Mouse (Mus musculus) midbrain, embryonic 13.5 days (tissue): ENCODE data around the gene Dnah8. TPM values are rescaled to one million over a fixed set of nuclear protein-coding genes. Genes with fewer than 3 reads are reported as not detected.

Experiments
- ATAC-seq: fragments of 200-750 bp; cut with Nextera tagmentation; 2 replicates; pipeline ENCODE4 v1.8.0; 2017; ENCODE audit warnings: mild to moderate bottlenecking, moderate TSS enrichment, moderate library complexity
- H3K27ac ChIP-seq: fragments of 300-500 bp; sonication (generic); 2 replicates; pipeline ENCODE4 v1.5.1; 2015; ENCODE audit warnings: inconsistent platforms, mild to moderate bottlenecking, moderate library complexity
- H3K27me3 ChIP-seq: fragments of 300-500 bp; sonication (generic); 2 replicates; pipeline ENCODE4 v1.6.1; 2015; ENCODE audit warnings: mild to moderate bottlenecking, inconsistent platforms
- H3K36me3 ChIP-seq: fragments of 300-500 bp; sonication (generic); 2 replicates; pipeline ENCODE4 v1.6.1; 2015; ENCODE audit warnings: mild to moderate bottlenecking, inconsistent platforms
- H3K4me1 ChIP-seq: fragments of 300-500 bp; sonication (generic); replicated peaks from 2 replicates; pipeline ENCODE4 v1.6.1; 2015; ENCODE audit warnings: inconsistent platforms
- H3K4me2 ChIP-seq: fragments of 300-500 bp; sonication (generic); replicated peaks from 2 replicates; pipeline ENCODE4 v1.6.1; 2015; ENCODE audit warnings: moderate library complexity, mild to moderate bottlenecking, inconsistent platforms
- H3K4me3 ChIP-seq: fragments of 300-500 bp; sonication (generic); replicated peaks from 2 replicates; pipeline ENCODE4 v1.5.1; 2015; ENCODE audit warnings: mild to moderate bottlenecking, inconsistent platforms
- H3K9ac ChIP-seq: fragments of 300-500 bp; sonication (generic); replicated peaks from 2 replicates; pipeline ENCODE4 v1.6.1; 2015; ENCODE audit warnings: mild to moderate bottlenecking, inconsistent platforms
- H3K9me3 ChIP-seq: fragments of 300-500 bp; sonication (generic); 2 replicates; pipeline ENCODE4 v1.6.1; 2016; ENCODE audit warnings: mild to moderate bottlenecking, inconsistent platforms
- WGBS: fragments of 180-500 bp; shearing (Covaris S2); methylation state at CpG from one replicate; pipeline ENCODE4 v1.1.7; 2015; 5-methylcytosine and 5-hydroxymethylcytosine counted together
- polyA plus RNA-seq: library from polyadenylated mRNA; unstranded; fragments of >200 nt; fragmentation: Nextera tagmentation; extraction: Ambion mirVana; gene quantifications from 2 replicates; pipeline ENCODE4 v1.2.1, GENCODE M21; 2015

Gene Dnah8
- polyA plus RNA-seq, 1 experiment from 2014 or later = 2.2 TPM

DNA sequence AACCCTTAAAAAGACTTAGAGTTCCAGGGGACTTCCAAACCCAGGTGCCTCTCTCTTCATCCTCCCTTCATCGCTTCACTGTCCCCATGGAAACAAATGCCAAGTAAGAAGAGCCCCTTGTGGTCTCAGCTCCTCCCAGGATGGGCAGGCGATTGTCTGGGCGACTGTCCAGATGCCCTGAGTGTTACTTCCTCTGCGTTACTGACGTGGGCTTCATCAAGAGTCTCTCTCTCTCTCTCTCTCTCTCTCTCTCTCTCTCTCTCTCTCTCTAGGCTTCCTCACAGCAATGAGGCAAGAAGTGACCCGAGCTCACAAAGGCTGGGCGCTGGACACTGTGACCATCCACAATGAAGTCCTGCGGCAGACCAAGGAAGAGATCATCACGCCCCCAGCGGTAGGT, 246.9 kb downstream of the Dnah8 start:
- Histone ChIP-seq H3K27me3 (no peaks in the 10 kb centered on the region), H3K4me3 (no peak overlapping the region), H3K36me3 (no peaks in the 10 kb centered on the region), H3K4me2 (no peak overlapping the region), H3K27ac (no peak overlapping the region), H3K9ac (no peak overlapping the region), H3K4me1 (0 out of 2 replicates have a peak, but pooled peaks cover 3% of the 10 kb centered on the region), H3K9me3 (no peaks in the 10 kb centered on the region)
- WGBS = 31% methylated on average over 10 of the region's 10 CpGs
- ATAC-seq = no peak

DNA sequence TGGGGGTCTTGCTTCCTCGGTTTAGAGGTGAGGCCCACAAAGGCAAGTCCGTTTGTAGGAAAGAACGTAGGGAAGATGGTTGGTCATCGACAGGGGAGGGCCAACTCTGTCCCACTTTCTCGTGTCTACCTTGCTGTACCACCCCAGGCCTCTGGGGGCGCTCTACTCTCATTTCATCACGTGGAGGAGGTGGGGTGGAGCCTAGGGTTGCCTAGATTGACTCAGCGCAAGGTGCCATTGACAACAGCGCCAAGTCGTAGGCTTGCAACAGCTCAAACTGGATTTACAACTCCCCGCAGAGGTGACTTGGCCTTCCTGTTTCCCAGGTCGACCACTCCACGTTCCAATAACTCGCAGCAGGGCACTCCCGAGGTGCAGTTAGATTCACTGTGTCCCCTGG, 250.1 kb downstream of the Dnah8 start:
- Histone ChIP-seq H3K27me3 (no peaks in the 10 kb centered on the region), H3K4me2 (no peak overlapping the region), H3K9me3 (0 out of 2 replicates have a peak, but pooled peaks cover 6% of the 10 kb centered on the region), H3K4me3 (no peak overlapping the region), H3K27ac (no peak overlapping the region), H3K36me3 (no peaks in the 10 kb centered on the region), H3K9ac (no peak overlapping the region), H3K4me1 (0 out of 2 replicates have a peak, but pooled peaks cover 3% of the 10 kb centered on the region)
- ATAC-seq = no peak
- WGBS = 65% methylated on average over 15 of the region's 15 CpGs

DNA sequence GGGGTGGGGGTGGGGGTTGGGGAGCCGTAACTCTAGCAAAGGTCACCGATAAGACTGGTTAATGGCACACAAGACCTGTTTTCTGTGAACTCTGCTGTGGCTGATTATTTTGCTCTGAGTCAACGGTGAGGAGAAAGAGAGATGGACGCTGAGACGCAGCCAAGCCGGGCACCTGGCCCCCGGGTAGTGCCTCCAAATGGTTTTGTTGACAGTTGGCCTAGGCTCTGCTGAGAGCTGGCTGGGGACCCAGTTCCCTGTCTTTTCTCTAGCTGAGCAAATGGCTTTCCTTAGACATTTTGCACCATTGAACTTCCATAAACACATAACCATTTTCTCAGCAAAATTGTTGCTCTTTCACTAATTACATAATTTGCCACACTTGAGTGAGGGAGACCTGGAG, 253.3 kb downstream of the Dnah8 start:
- 95% methylated on average over 7 of the region's 7 CpGs for WGBS
- 0 out of 2 replicates have a peak, but pooled peaks cover 6% of the 10 kb centered on the region for H3K9me3 ChIP-seq
- ATAC-seq = no peak
- no peak overlapping the region for H3K4me3 ChIP-seq
- H3K27ac ChIP-seq = no peak overlapping the region
- H3K9ac ChIP-seq = no peak overlapping the region
- no peak overlapping the region for H3K4me2 ChIP-seq
- H3K27me3 ChIP-seq = no peaks in the 10 kb centered on the region
- H3K4me1 ChIP-seq = peaks cover 9% of the 10 kb centered on the region
- H3K36me3 ChIP-seq = no peaks in the 10 kb centered on the region

DNA sequence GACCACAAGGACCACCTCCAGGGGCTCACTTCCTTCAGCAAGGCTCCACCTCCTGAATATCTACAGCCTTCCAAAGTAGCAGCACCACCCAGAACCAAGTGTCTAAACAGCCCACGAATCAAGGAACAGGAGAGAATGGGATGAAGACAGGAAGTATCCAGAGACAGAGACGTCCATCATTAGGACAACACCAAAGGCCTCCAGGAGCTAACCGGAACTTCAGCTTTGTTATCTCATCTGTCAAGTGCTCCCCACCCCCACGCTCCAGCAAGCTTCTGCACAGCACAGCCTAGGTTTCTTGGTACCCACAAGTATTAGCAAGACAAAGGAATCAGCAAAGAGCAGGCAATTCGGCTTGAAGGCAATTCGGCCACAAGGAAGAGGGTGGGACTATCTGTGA, 254.5 kb downstream of the Dnah8 start:
- Histone ChIP-seq H3K9me3 (0 out of 2 replicates have a peak, but pooled peaks cover 6% of the 10 kb centered on the region), H3K27me3 (no peaks in the 10 kb centered on the region), H3K4me2 (no peak overlapping the region), H3K36me3 (no peaks in the 10 kb centered on the region), H3K4me1 (peaks cover 20% of the 10 kb centered on the region), H3K4me3 (no peak overlapping the region), H3K9ac (no peak overlapping the region), H3K27ac (no peak overlapping the region)
- no peak for ATAC-seq
- WGBS = 38% methylated on average over 6 of the region's 6 CpGs

DNA sequence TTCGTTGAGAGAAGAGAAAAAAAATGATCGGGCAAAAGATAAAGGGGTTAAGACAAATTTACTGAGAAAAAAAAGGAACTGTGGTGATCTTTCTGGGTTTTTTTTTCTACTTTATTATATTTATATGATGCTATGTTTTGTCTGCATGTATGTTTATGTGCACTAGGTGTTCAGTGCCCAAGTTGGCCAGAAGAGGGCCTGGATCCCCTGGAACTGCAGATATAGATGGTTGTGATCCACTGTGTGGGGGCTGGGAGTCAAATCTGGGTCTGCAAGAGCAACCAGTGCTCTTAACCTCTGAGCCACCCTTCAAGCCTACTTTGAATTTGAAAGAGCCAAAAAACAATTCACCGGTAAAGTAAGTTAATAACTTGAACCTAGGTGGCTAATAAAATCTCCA, 256.2 kb downstream of the Dnah8 start:
- ATAC-seq = no peak
- no peaks in the 10 kb centered on the region for H3K27me3 ChIP-seq
- H3K4me1 ChIP-seq = peaks cover 21% of the 10 kb centered on the region
- no peak overlapping the region for H3K4me2 ChIP-seq
- no peak overlapping the region for H3K9ac ChIP-seq
- H3K27ac ChIP-seq = no peak overlapping the region
- H3K36me3 ChIP-seq = no peaks in the 10 kb centered on the region
- peaks cover 8% of the 10 kb centered on the region for H3K9me3 ChIP-seq
- 82% methylated on average over 3 of the region's 3 CpGs for WGBS
- no peak overlapping the region for H3K4me3 ChIP-seq

DNA sequence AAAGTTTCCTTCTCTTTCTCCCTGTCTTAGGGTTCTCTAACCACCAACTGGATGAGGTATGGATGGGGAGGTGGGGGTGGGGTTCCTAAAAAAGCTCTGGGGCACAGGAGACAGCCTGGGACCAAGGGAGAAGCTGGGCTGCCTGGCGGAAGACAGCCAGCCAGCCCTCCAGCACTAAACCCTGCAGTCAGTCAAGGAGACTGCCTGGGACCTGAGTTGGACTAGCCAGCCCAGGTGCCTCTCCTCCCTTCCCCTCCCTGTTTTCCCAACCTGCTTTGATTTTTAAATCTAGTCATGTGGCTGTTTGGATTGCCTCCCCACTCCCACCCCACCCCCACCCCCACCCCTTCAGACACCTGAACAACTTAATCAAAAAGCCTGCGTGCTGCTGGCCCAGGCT, 256.8 kb downstream of the Dnah8 start:
- H3K4me1 ChIP-seq = peaks cover 21% of the 10 kb centered on the region
- 49% methylated on average over 2 of the region's 2 CpGs for WGBS
- no peak for ATAC-seq

DNA sequence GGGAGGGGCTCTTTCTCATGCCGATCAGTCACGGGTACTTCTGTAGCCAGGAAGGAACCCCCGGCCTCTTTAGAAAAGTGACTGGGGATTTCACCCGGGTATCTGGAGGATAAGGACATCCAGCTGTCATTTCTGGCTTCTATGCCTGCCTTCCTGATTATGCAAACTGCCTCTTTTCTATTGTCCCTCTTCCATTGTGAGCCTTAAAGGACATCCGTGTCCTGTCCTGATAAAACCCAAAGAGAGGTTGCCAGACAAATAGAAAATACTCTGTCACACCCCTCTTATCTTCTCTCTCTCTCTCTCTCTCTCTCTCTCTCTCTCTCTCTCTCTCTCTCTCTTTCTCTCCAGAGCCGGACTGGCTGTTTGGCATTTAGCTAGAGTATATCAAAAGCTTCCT, 258.1 kb downstream of the Dnah8 start:
- H3K4me1 ChIP-seq = peaks cover 21% of the 10 kb centered on the region
- under 1% methylated on average over 6 of the region's 6 CpGs for WGBS
- H3K9me3 ChIP-seq = peaks cover 9% of the 10 kb centered on the region
- H3K36me3 ChIP-seq = 0 out of 2 replicates have a peak, but pooled peaks cover 4% of the 10 kb centered on the region
- no peak overlapping the region for H3K4me3 ChIP-seq
- H3K4me2 ChIP-seq = peak overlapping the region; percentile 33
- H3K27me3 ChIP-seq = no peaks in the 10 kb centered on the region
- peak overlapping the region; percentile 81 for H3K27ac ChIP-seq
- H3K9ac ChIP-seq = no peak overlapping the region
- ATAC-seq = peak; percentile 80

More for the DNA sequence above, 256.8 kb downstream of the Dnah8 start:
- Histone ChIP-seq H3K27me3 (no peaks in the 10 kb centered on the region), H3K9me3 (peaks cover 9% of the 10 kb centered on the region), H3K36me3 (0 out of 2 replicates have a peak, but pooled peaks cover 4% of the 10 kb centered on the region), H3K27ac (no peak overlapping the region), H3K4me2 (no peak overlapping the region), H3K4me3 (no peak overlapping the region), H3K9ac (no peak overlapping the region)

DNA sequence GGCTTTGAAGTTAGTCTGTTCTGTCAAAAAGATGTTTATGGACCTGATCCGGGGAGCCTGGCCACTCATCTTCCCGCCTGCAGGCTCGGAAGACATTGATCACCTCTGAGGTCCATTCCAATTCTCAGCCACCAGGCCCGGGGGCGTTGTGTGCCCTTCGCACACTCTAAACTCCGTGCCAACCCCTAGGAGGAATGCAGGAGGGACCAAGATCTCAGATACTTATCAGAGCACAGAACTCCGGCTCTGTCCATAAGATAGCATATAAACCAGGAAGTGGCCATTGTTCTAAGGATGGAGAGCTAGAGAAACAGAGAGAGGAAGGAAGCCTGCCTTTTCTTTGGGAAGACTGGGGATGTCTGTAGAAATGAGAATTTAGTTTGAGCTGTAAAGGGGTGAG, 259.4 kb downstream of the Dnah8 start:
- Histone ChIP-seq H3K9me3 (peaks cover 9% of the 10 kb centered on the region), H3K4me2 (no peak overlapping the region), H3K4me3 (no peak overlapping the region), H3K27ac (no peak overlapping the region), H3K4me1 (peaks cover 21% of the 10 kb centered on the region), H3K27me3 (no peaks in the 10 kb centered on the region), H3K9ac (no peak overlapping the region), H3K36me3 (0 out of 2 replicates have a peak, but pooled peaks cover 4% of the 10 kb centered on the region)
- WGBS = 79% methylated on average over 8 of the region's 8 CpGs
- ATAC-seq = no peak

DNA sequence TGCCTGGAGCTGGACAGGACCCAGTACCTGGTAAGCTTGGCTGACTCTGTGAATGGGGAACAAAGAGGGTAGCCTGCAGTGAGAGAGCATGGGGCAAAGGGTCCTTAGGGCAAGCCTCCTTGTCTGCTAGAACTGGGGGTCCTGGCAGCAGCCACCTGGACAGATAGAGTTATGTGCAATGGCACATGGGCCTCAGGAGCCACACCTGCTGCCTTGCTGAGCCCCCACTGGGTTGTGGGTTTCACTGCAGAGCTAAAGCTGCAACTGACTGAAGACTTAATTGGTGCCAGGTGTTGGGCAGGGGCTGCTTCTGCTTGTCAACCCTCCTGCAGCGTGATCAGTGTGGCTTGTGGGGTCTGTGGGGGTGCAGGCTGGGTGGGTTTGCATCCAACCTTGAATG, 267.9 kb downstream of the Dnah8 start:
- H3K27ac ChIP-seq = no peak overlapping the region
- 42% methylated on average over 1 of the region's 1 CpGs for WGBS
- H3K36me3 ChIP-seq = no peaks in the 10 kb centered on the region
- no peak overlapping the region for H3K4me3 ChIP-seq
- no peak overlapping the region for H3K9ac ChIP-seq
- H3K4me2 ChIP-seq = no peak overlapping the region
- H3K4me1 ChIP-seq = no peaks in the 10 kb centered on the region
- no peaks in the 10 kb centered on the region for H3K9me3 ChIP-seq
- no peak for ATAC-seq
- no peaks in the 10 kb centered on the region for H3K27me3 ChIP-seq

DNA sequence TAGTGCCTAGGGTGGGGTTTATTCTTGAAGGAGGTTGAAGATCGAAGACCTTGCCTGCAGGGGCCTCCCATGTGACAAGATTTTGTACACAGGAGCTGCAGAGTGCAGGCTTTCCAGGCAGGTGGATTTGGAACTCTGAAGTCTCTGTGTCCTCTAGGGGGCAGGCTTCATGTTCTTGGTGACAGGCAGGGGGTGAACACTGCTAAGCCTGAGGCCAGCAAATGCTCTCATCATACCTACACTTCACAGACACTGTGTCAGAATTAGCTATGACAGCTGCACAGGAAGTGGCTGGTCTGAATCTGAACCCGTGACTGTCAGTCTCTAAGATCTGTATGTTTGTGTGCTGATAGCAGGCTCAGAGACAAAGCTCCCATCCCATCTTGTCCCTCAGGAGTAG, 268.6 kb downstream of the Dnah8 start:
- no peak overlapping the region for H3K4me2 ChIP-seq
- no peak overlapping the region for H3K27ac ChIP-seq
- H3K4me1 ChIP-seq = no peaks in the 10 kb centered on the region
- no peak overlapping the region for H3K4me3 ChIP-seq
- no peak for ATAC-seq
- no peaks in the 10 kb centered on the region for H3K36me3 ChIP-seq
- no peaks in the 10 kb centered on the region for H3K27me3 ChIP-seq
- no peak overlapping the region for H3K9ac ChIP-seq
- H3K9me3 ChIP-seq = no peaks in the 10 kb centered on the region
- 41% methylated on average over 2 of the region's 2 CpGs for whole genome bisulfite sequencing

DNA sequence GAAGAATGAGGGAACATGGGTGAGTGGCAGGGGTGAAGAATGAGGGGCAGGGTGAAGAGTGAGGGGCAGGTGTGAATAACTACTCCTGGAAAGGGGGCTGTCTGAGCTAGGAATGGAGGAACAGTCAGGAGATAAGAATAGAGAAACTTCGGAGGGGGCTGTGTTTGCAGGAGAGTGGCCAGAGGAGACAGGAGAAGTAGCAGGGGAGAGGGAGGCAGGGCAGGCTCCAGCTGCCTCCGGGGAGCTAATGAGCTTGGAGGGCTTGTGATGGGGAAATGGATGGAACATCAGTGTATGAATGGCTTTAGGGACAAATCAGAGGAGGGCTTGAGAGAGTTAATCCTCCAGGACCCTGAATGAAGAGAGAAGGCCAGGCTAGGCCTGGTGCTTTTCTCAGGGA, 272.9 kb downstream of the Dnah8 start:
- Histone ChIP-seq H3K4me1 (peaks cover 10% of the 10 kb centered on the region), H3K27ac (no peak overlapping the region), H3K36me3 (no peaks in the 10 kb centered on the region), H3K9me3 (no peaks in the 10 kb centered on the region), H3K27me3 (peaks cover 23% of the 10 kb centered on the region), H3K4me3 (no peak overlapping the region), H3K9ac (no peak overlapping the region), H3K4me2 (no peak overlapping the region)
- 22% methylated on average over 2 of the region's 2 CpGs for WGBS
- no peak for ATAC-seq

DNA sequence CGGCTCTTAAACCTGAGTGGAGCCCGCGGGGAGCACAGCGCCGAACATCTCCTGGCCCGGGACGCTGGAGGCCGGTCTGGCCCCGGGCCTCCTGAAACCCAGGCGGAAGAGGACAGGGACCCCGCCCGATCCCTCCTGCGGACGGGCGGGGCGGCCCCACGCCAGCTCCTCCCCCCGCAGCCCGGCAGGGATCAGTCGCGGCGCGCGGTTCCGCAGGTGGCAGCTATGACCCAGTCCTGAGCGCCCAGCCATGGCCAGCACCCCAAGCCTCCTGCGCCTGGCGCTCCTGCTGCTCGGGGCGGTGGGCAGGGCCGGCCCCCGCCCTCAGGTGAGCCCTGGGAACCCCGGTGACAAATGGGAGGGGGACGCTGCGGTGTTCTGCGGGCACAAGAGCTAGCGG, 277.5 kb downstream of the Dnah8 start, which contains the start of gene Glp1r:
TSS of gene Glp1r (plus strand) at position 191 of the 400 bp plus-strand sequence.
- Histone ChIP-seq H3K36me3 (no peaks in the 10 kb centered on the region), H3K27me3 (peaks cover 35% of the 10 kb centered on the region), H3K27ac (no peak within 1 kb of the TSS), H3K4me2 (peak within 1 kb of the TSS; percentile 90), H3K4me1 (peaks cover 10% of the 10 kb centered on the region), H3K4me3 (peak within 1 kb of the TSS; percentile 53), H3K9ac (peak within 1 kb of the TSS; percentile 64), H3K9me3 (no peaks in the 10 kb centered on the region)
- under 1% methylated on average over 37 of the region's 37 CpGs for WGBS
- peak; percentile 50; the same call in 1 of the 2 replicates for ATAC-seq

DNA sequence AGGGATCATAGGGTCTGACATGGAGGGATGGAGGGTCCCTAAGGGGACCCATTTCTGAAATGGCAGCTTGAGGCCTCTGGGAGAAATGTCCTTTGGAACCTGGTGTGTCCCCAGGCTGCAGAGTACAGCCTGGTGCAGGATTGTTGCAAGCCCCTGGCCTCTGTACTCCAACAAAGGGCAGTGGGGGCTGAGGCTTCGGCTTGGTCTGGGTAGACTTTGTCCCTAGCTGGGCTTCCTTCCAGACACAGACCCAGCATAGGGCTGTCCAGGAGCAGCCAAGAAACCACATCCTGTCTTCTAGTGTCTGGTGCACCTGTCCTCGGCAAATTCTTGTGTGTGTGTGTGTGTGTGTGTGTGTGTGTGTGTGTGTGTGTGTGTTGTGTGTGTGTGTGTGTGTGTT, 279.9 kb downstream of the Dnah8 start:
- Histone ChIP-seq H3K36me3 (no peaks in the 10 kb centered on the region), H3K4me2 (no peak overlapping the region), H3K4me1 (peaks cover 10% of the 10 kb centered on the region), H3K9me3 (no peaks in the 10 kb centered on the region), H3K27me3 (peaks cover 35% of the 10 kb centered on the region), H3K9ac (no peak overlapping the region), H3K4me3 (no peak overlapping the region), H3K27ac (no peak overlapping the region)
- WGBS = 84% methylated on average over 2 of the region's 2 CpGs
- no peak for ATAC-seq
